Mouse (Mus musculus): ENCODE measurements around the gene Ptprm.

DNA sequence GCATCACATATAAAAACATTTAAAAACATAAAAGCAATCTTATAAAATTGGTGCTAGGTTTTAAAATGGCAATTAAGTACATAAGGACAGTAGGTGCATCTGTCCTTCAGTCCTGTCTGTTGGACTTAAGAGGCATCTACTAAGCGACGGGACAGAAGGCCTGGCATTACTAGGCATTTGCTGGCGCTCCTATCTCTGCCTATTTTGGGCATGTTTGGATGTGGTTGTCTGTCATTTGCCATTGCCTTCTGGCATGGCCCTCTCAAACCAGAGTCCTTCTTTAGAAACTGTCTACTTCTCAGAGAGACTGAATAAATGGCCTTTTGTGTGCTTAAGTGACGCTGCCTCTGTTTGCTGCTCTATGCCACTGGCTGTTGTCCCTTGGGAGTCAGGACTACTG, 570.7 kb downstream of the Ptprm start:
- TF ChIP-seq CTCF (IDR thresholded peaks at IDR 0.05; ENCODE audit: low read depth) (no peak), EP300 (IDR thresholded peaks at IDR 0.05; ENCODE audit: low read depth) (no peak)

Data from liver, embryonic 14.5 days (tissue).